Mouse (Mus musculus): ENCODE measurements around the gene BC005537. TPM values are rescaled to one million over a fixed set of nuclear protein-coding genes. Genes with fewer than 3 reads are reported as not detected.

The BC005537 gene
- polyA plus RNA-seq, 1 experiment from 2014 or later = 15.0 TPM

- no peaks in the 10 kb centered on the region for H3K27me3 ChIP-seq
- no peak overlapping the region for H3K4me2 ChIP-seq
- H3K36me3 ChIP-seq = no peaks in the 10 kb centered on the region
- no peak overlapping the region for H3K4me3 ChIP-seq
- no peak for ATAC-seq (ENCODE audit: insufficient number of reproducible peaks, low FRiP score, low TSS enrichment, low read depth)
- H3K9ac ChIP-seq = no peak overlapping the region
- H3K9me3 ChIP-seq = no peaks in the 10 kb centered on the region
- H3K4me1 ChIP-seq = 0 out of 2 replicates have a peak, but pooled peaks cover 7% of the 10 kb centered on the region
- H3K27ac ChIP-seq = no peak overlapping the region
Observed at GRCm38 (mm10) chr13:24859115-24859514, 57.7 kb downstream of the BC005537 start.

GRCm38 (mm10) chr13:24861084-24861483 lies 59.6 kb downstream of the BC005537 start:
- Histone ChIP-seq H3K9me3 (no peaks in the 10 kb centered on the region), H3K27me3 (no peaks in the 10 kb centered on the region), H3K36me3 (no peaks in the 10 kb centered on the region), H3K4me1 (0 out of 2 replicates have a peak, but pooled peaks cover 7% of the 10 kb centered on the region), H3K4me3 (no peak overlapping the region), H3K4me2 (no peak overlapping the region), H3K9ac (no peak overlapping the region), H3K27ac (no peak overlapping the region)
- WGBS = 62% methylated on average over 12 of the region's 12 CpGs
- ATAC-seq (ENCODE audit: insufficient number of reproducible peaks, low FRiP score, low TSS enrichment, low read depth) = no peak

DNA sequence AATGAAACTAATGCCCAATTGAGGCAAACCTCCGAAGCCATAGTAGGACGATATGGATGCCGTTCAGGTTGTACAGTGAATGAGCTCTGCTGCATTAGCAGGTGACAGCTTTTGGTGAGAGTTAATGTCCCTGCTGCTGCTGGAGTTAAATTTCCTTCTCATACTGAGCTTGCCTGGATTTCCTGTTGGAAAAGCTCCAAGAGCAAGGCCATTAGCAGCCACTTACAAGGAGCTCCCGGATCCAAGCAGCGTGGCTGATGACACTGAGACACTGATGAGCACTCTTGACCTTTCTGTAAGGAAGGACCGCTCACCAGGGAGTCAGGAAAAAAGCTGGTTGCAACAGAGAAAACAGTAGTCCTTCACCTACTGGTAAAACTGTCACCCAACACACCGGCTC lies 60.6 kb downstream of the BC005537 start:
- ATAC-seq (ENCODE audit: insufficient number of reproducible peaks, low FRiP score, low TSS enrichment, low read depth) = no peak
- H3K4me1 ChIP-seq = 0 out of 2 replicates have a peak, but pooled peaks cover 7% of the 10 kb centered on the region
- H3K9ac ChIP-seq = no peak overlapping the region
- H3K9me3 ChIP-seq = no peaks in the 10 kb centered on the region
- H3K27ac ChIP-seq = no peak overlapping the region
- no peak overlapping the region for H3K4me2 ChIP-seq
- H3K36me3 ChIP-seq = no peaks in the 10 kb centered on the region
- no peak overlapping the region for H3K4me3 ChIP-seq
- whole genome bisulfite sequencing = 47% methylated on average over 7 of the region's 7 CpGs
- no peaks in the 10 kb centered on the region for H3K27me3 ChIP-seq

DNA sequence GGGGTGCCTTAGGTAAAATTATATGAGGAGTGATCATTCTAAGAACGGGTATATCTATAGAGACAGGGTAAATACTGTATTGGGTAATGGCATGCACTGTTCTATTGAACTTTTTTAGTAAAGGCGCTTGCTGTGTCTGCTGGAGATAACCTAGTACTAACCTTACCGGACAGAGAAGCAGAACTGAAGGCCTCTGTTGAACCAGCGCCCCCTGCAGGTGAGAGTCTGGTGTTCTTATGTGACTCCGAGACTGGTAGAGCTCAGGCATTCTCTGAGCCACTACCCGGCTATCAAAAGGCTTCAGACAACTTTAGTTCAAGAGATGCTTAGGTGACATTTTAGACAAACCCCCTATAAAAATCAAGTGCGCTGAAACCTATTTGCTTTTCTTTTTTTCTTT lies 61.1 kb downstream of the BC005537 start:
- no peaks in the 10 kb centered on the region for H3K27me3 ChIP-seq
- H3K9me3 ChIP-seq = no peaks in the 10 kb centered on the region
- ATAC-seq (ENCODE audit: insufficient number of reproducible peaks, low FRiP score, low TSS enrichment, low read depth) = no peak
- 68% methylated on average over 7 of the region's 7 CpGs for WGBS
- no peak overlapping the region for H3K4me3 ChIP-seq
- H3K36me3 ChIP-seq = no peaks in the 10 kb centered on the region
- H3K4me2 ChIP-seq = no peak overlapping the region
- H3K9ac ChIP-seq = no peak overlapping the region
- 0 out of 2 replicates have a peak, but pooled peaks cover 7% of the 10 kb centered on the region for H3K4me1 ChIP-seq
- no peak overlapping the region for H3K27ac ChIP-seq

Other genes with a start within 250 kb of the BC005537 start
- 4.1 and 4.7 TPM in 2 replicates for gene Ripor2, start 219.5 kb upstream of the BC005537 start, polyA plus RNA-seq (2015; fragmentation: Nextera tagmentation; extraction: Ambion mirVana)
- gene Armh2, start 60.4 kb upstream of the BC005537 start, polyA plus RNA-seq (2015; fragmentation: Nextera tagmentation; extraction: Ambion mirVana) = not detected in 2 replicates
- 72.6 and 73.7 TPM in 2 replicates for gene Gmnn, start 39.7 kb upstream of the BC005537 start, polyA plus RNA-seq (2015; fragmentation: Nextera tagmentation; extraction: Ambion mirVana)
- gene Acot13, start 29.9 kb downstream of the BC005537 start, polyA plus RNA-seq (2015; fragmentation: Nextera tagmentation; extraction: Ambion mirVana) = 66.3 and 75.3 TPM in 2 replicates
- gene Tdp2, start 30.0 kb downstream of the BC005537 start, polyA plus RNA-seq (2015; fragmentation: Nextera tagmentation; extraction: Ambion mirVana) = 44.3 and 46.2 TPM in 2 replicates
- 0.04 and 0.06 TPM in 2 replicates for gene D130043K22Rik, start 43.5 kb downstream of the BC005537 start, polyA plus RNA-seq (2015; fragmentation: Nextera tagmentation; extraction: Ambion mirVana)
- 4.0 and 4.8 TPM in 2 replicates for gene Aldh5a1, start 136.0 kb downstream of the BC005537 start, polyA plus RNA-seq (2015; fragmentation: Nextera tagmentation; extraction: Ambion mirVana)
- 4.6 and 5.6 TPM in 2 replicates for gene Gpld1, start 141.5 kb downstream of the BC005537 start, polyA plus RNA-seq (2015; fragmentation: Nextera tagmentation; extraction: Ambion mirVana)
- gene Mrs2, start 218.7 kb downstream of the BC005537 start, polyA plus RNA-seq (2015; fragmentation: Nextera tagmentation; extraction: Ambion mirVana) = 12.9 and 15.2 TPM in 2 replicates